Mouse (Mus musculus) intestine, embryonic 15.5 days (tissue): ENCODE data around the gene Cpeb3. TPM values are rescaled to one million over a fixed set of nuclear protein-coding genes. Genes with fewer than 3 reads are reported as not detected.
"Not testable (repeated sequence)": the region's sequence is repeated elsewhere in the genome, so short reads cannot be mapped to it uniquely, and the experiment has no call there.

Experiments
- ATAC-seq: fragments of 200-750 bp; cut with Nextera tagmentation; 2 replicates; pipeline ENCODE4 v1.8.0; 2017; ENCODE audit warnings: moderate TSS enrichment, moderate library complexity
- H3K27ac ChIP-seq: fragments of 300-500 bp; sonication (generic); 2 replicates; pipeline ENCODE4 v1.5.1; 2015; ENCODE audit warnings: mild to moderate bottlenecking, inconsistent platforms
- H3K27me3 ChIP-seq: fragments of 300-500 bp; sonication (generic); replicated peaks from 2 replicates; pipeline ENCODE4 v1.6.1; 2015; ENCODE audit warnings: inconsistent platforms
- H3K36me3 ChIP-seq: fragments of 300-500 bp; sonication (generic); 2 replicates; pipeline ENCODE4 v1.6.1; 2015; ENCODE audit warnings: inconsistent platforms
- H3K4me1 ChIP-seq: fragments of 300-500 bp; sonication (generic); replicated peaks from 2 replicates; pipeline ENCODE4 v1.6.1; 2015; ENCODE audit warnings: inconsistent platforms
- H3K4me2 ChIP-seq: fragments of 300-500 bp; sonication (generic); replicated peaks from 2 replicates; pipeline ENCODE4 v1.6.1; 2015; ENCODE audit warnings: mild to moderate bottlenecking, inconsistent platforms
- H3K4me3 ChIP-seq: fragments of 300-500 bp; sonication (generic); replicated peaks from 2 replicates; pipeline ENCODE4 v1.5.1; 2015; ENCODE audit warnings: inconsistent platforms
- H3K9ac ChIP-seq: fragments of 300-500 bp; sonication (generic); 2 replicates; pipeline ENCODE4 v1.6.1; 2015; ENCODE audit warnings: inconsistent platforms
- H3K9me3 ChIP-seq: fragments of 300-500 bp; sonication (generic); 2 replicates; pipeline ENCODE4 v1.6.1; 2016; ENCODE audit warnings: inconsistent platforms
- WGBS: fragments of 180-500 bp; shearing (Covaris S2); methylation state at CpG from one replicate; pipeline ENCODE4 v1.1.7; 2015; 5-methylcytosine and 5-hydroxymethylcytosine counted together
- polyA plus RNA-seq: library from polyadenylated mRNA; unstranded; fragments of >200 nt; fragmentation: Nextera tagmentation; extraction: Ambion mirVana; gene quantifications from 2 replicates; pipeline ENCODE4 v1.2.1, GENCODE M21; 2015

The Cpeb3 gene
- polyA plus RNA-seq, 1 experiment from 2014 or later, result 0.85 TPM

- H3K9me3 ChIP-seq, result no peaks in the 10 kb centered on the region
- H3K4me1 ChIP-seq, result 0 out of 2 replicates have a peak, but pooled peaks cover 5% of the 10 kb centered on the region
- H3K9ac ChIP-seq, result no peak overlapping the region
- WGBS, result 4% methylated on average over 63 of the region's 63 CpGs
- H3K36me3 ChIP-seq, result no peaks in the 10 kb centered on the region
- H3K4me3 ChIP-seq, result peak overlapping the region; percentile 33
- H3K27ac ChIP-seq, result no peak overlapping the region
- H3K27me3 ChIP-seq, result peaks cover 17% of the 10 kb centered on the region
- peak; percentile 52 for ATAC-seq
- peak overlapping the region; percentile 68 for H3K4me2 ChIP-seq
Measured at GRCm38 (mm10) chr19:37233561-37234539, 25.4 kb upstream of the Cpeb3 start.

- 66% methylated on average over 9 of the region's 9 CpGs for WGBS
- H3K9me3 ChIP-seq, H3K27ac ChIP-seq, H3K4me3 ChIP-seq, ATAC-seq, H3K4me1 ChIP-seq, H3K36me3 ChIP-seq, H3K4me2 ChIP-seq, H3K9ac ChIP-seq: not testable (repeated sequence)
- peaks cover 17% of the 10 kb centered on the region for H3K27me3 ChIP-seq
Measured at GRCm38 (mm10) chr19:37232598-37232997, 24.2 kb upstream of the Cpeb3 start.

GRCm38 (mm10) chr19:37225197-37225862 is 16.9 kb upstream of the Cpeb3 start:
- Histone ChIP-seq H3K36me3 (peaks cover 10% of the 10 kb centered on the region; the same call in 1 of the 2 replicates), H3K4me2 (no peak overlapping the region), H3K4me3 (no peak overlapping the region), H3K4me1 (no peaks in the 10 kb centered on the region), H3K27ac (no peak overlapping the region), H3K27me3 (no peaks in the 10 kb centered on the region), H3K9ac (no peak overlapping the region), H3K9me3 (no peaks in the 10 kb centered on the region)
- 87% methylated on average over 6 of the region's 6 CpGs for WGBS
- no peak for ATAC-seq

- no peak overlapping the region for H3K27ac ChIP-seq
- H3K4me1 ChIP-seq, result 0 out of 2 replicates have a peak, but pooled peaks cover under 1% of the 10 kb centered on the region
- H3K36me3 ChIP-seq, result peaks cover 11% of the 10 kb centered on the region; the same call in 1 of the 2 replicates
- no peak overlapping the region for H3K4me3 ChIP-seq
- H3K9ac ChIP-seq, result no peak overlapping the region
- no peak overlapping the region for H3K4me2 ChIP-seq
- no peaks in the 10 kb centered on the region for H3K27me3 ChIP-seq
- 56% methylated on average over 2 of the region's 2 CpGs for WGBS
- no peaks in the 10 kb centered on the region for H3K9me3 ChIP-seq
- no peak for ATAC-seq
Measured at GRCm38 (mm10) chr19:37214711-37215110, 6.3 kb upstream of the Cpeb3 start.

GRCm38 (mm10) chr19:37211416-37211815 is 3.0 kb upstream of the Cpeb3 start:
- H3K27ac ChIP-seq, result no peak overlapping the region
- no peak overlapping the region for H3K9ac ChIP-seq
- peaks cover 11% of the 10 kb centered on the region; the same call in 1 of the 2 replicates for H3K4me1 ChIP-seq
- no peak overlapping the region for H3K4me2 ChIP-seq
- H3K36me3 ChIP-seq, result 0 out of 2 replicates have a peak, but pooled peaks cover 7% of the 10 kb centered on the region
- no peak overlapping the region for H3K4me3 ChIP-seq
- no peak for ATAC-seq
- WGBS, result 89% methylated on average over 3 of the region's 3 CpGs
- no peaks in the 10 kb centered on the region for H3K27me3 ChIP-seq
- no peaks in the 10 kb centered on the region for H3K9me3 ChIP-seq

GRCm38 (mm10) chr19:37210457-37210856 is 2.1 kb upstream of the Cpeb3 start:
- no peak for ATAC-seq
- Histone ChIP-seq H3K27me3 (no peaks in the 10 kb centered on the region), H3K27ac (no peak overlapping the region), H3K9ac (no peak overlapping the region), H3K4me2 (no peak overlapping the region), H3K4me1 (peaks cover 11% of the 10 kb centered on the region; the same call in 1 of the 2 replicates), H3K36me3 (0 out of 2 replicates have a peak, but pooled peaks cover 7% of the 10 kb centered on the region), H3K9me3 (no peaks in the 10 kb centered on the region), H3K4me3 (no peak overlapping the region)
- WGBS, result 98% methylated on average over 4 of the region's 4 CpGs

GRCm38 (mm10) chr19:37209467-37210128 is 1.2 kb upstream of the Cpeb3 start:
- Histone ChIP-seq H3K4me1 (peaks cover 11% of the 10 kb centered on the region; the same call in 1 of the 2 replicates), H3K4me2 (peak overlapping the region; percentile 91; the same call in 1 of the 2 replicates), H3K4me3 (no peak overlapping the region), H3K9ac (no peak overlapping the region), H3K9me3 (no peaks in the 10 kb centered on the region), H3K27ac (no peak overlapping the region), H3K27me3 (no peaks in the 10 kb centered on the region), H3K36me3 (0 out of 2 replicates have a peak, but pooled peaks cover 7% of the 10 kb centered on the region)
- WGBS, result 85% methylated on average over 8 of the region's 8 CpGs
- no peak for ATAC-seq

GRCm38 (mm10) chr19:37208986-37209385 is 585 bp upstream of the Cpeb3 start:
- ATAC-seq, result no peak
- peak overlapping the region; percentile 91 for H3K4me2 ChIP-seq
- no peaks in the 10 kb centered on the region for H3K9me3 ChIP-seq
- H3K9ac ChIP-seq, result no peak overlapping the region
- peak overlapping the region; percentile 99 for H3K4me3 ChIP-seq
- no peak overlapping the region for H3K27ac ChIP-seq
- 0 out of 2 replicates have a peak, but pooled peaks cover 7% of the 10 kb centered on the region for H3K36me3 ChIP-seq
- peaks cover 11% of the 10 kb centered on the region; the same call in 1 of the 2 replicates for H3K4me1 ChIP-seq
- no peaks in the 10 kb centered on the region for H3K27me3 ChIP-seq
- 54% methylated on average over 7 of the region's 7 CpGs for WGBS

- ATAC-seq, result peak; percentile 98
Measured at GRCm38 (mm10) chr19:37207303-37208175, 862 bp downstream of the Cpeb3 start, which contains the start of gene March5. TSS of gene March5 (plus strand) at chr19:37207543.

GRCm38 (mm10) chr19:37206641-37207302 is 1.6 kb downstream of the Cpeb3 start:
- 0 out of 2 replicates have a peak, but pooled peaks cover 2% of the 10 kb centered on the region for H3K36me3 ChIP-seq
- H3K27ac ChIP-seq, result peak overlapping the region; percentile 48
- no peaks in the 10 kb centered on the region for H3K27me3 ChIP-seq
- H3K4me1 ChIP-seq, result peaks cover 11% of the 10 kb centered on the region; the same call in 1 of the 2 replicates
- peak overlapping the region; percentile 91 for H3K4me2 ChIP-seq
- H3K9ac ChIP-seq, result peak overlapping the region; percentile 97
- under 1% methylated on average over 47 of the region's 47 CpGs for WGBS
- no peaks in the 10 kb centered on the region for H3K9me3 ChIP-seq
- peak; percentile 70 for ATAC-seq
- H3K4me3 ChIP-seq, result peak overlapping the region; percentile 99

More at GRCm38 (mm10) chr19:37207303-37208175, 862 bp downstream of the Cpeb3 start, which contains the start of gene March5:
- Histone ChIP-seq H3K4me1 (peaks cover 11% of the 10 kb centered on the region; the same call in 1 of the 2 replicates), H3K4me2 (peak within 1 kb of the TSS; percentile 91), H3K9me3 (no peaks in the 10 kb centered on the region), H3K27ac (peak within 1 kb of the TSS; percentile 81), H3K36me3 (0 out of 2 replicates have a peak, but pooled peaks cover 5% of the 10 kb centered on the region), H3K4me3 (peak within 1 kb of the TSS; percentile 99), H3K9ac (peak within 1 kb of the TSS; percentile 97), H3K27me3 (no peaks in the 10 kb centered on the region)
- under 1% methylated on average over 90 of the region's 94 CpGs for WGBS
